Mouse (Mus musculus): Measurements from ENCODE around the gene 4933427D14Rik.

Gene 4933427D14Rik

GRCm38 (mm10) chr11:72207204-72207833, at the start of gene 4933427D14Rik, which contains the start of gene Txndc17:
TSS of gene 4933427D14Rik (minus strand) at chr11:72207459.
TSS of gene Txndc17 (plus strand) at chr11:72207547.
- peak; percentile 91 for DNase-seq (ENCODE audit: low read depth)

- DNase-seq (ENCODE audit: low read depth), result no peak
Observed at GRCm38 (mm10) chr11:72256441-72256840, 49.2 kb upstream of the 4933427D14Rik start.

- DNase-seq (ENCODE audit: low read depth), result no peak
Observed at GRCm38 (mm10) chr11:72255629-72256028, 48.4 kb upstream of the 4933427D14Rik start.

GRCm38 (mm10) chr11:72245196-72245753, 38.0 kb upstream of the 4933427D14Rik start:
- no peak for DNase-seq (ENCODE audit: low read depth)

- DNase-seq (ENCODE audit: low read depth), result no peak
Observed at GRCm38 (mm10) chr11:72240062-72240860, 33.0 kb upstream of the 4933427D14Rik start.

GRCm38 (mm10) chr11:72234013-72234412, 26.8 kb upstream of the 4933427D14Rik start:
- DNase-seq (ENCODE audit: low read depth), result no peak

GRCm38 (mm10) chr11:72232991-72233390, 25.7 kb upstream of the 4933427D14Rik start:
- DNase-seq (ENCODE audit: low read depth), result no peak

DNA sequence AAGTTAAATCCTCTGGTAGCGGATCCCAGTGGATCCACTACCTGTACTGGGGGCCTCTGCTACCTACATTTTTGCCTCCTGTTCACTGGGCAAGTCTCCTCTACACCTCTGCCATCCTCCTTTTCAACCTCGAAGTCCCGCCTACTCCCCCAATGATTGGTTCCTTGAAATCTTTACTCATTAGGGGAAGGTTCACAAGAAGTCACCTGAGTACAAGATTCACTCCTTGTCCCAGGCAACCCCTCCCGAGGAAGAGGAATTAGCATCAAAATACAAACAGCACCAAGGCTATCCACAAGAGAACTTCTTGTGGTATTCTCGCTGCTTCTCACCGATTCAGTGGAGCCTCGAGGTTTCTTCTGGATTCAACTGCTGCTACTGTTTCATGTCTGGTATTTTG, 24.8 kb upstream of the 4933427D14Rik start:
- no peak for DNase-seq (ENCODE audit: low read depth)

DNA sequence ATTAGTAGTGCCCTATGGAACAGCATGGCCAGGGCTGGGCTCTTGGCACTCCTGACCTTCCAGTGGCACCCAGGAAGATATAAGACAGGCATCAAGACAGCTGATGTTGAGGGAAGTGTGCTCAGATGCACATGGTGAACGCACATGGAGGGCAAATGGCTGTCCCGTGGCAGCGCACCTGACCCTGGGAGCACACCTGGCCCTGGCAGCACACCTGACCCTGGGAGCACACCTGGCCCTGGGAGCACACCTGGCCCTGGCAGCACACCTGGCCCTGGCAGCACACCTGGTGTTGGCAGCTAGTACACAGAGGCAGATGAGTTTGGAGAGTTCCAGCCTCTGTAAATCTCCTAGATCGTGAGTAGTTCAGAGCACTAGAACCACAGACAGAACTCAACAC, 21.3 kb upstream of the 4933427D14Rik start:
- DNase-seq (ENCODE audit: low read depth), result no peak

GRCm38 (mm10) chr11:72226901-72227300, 19.6 kb upstream of the 4933427D14Rik start:
- no peak for DNase-seq (ENCODE audit: low read depth)

- no peak for DNase-seq (ENCODE audit: low read depth)
Observed at GRCm38 (mm10) chr11:72226020-72226791, 18.9 kb upstream of the 4933427D14Rik start.

DNA sequence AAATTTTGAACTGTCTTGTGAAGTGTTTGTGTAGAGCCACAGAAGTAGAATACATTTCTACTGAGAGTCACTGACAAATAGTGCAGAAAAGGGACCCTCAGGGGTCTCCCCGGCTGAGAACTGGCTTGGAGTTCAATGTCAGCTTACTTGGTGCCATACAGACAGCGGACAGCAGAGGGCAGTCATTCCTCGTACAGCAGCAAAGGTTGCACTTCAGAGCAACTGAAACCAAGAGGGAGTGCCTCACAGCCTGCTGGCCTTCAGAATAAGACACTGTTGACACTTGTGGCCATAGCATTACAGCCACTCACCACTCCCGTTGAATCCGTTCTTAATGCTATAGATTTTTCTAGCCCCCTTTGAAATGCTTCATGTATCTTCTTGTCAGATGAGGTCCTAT, 17.6 kb upstream of the 4933427D14Rik start:
- peak; percentile 83 for DNase-seq (ENCODE audit: low read depth)

DNA sequence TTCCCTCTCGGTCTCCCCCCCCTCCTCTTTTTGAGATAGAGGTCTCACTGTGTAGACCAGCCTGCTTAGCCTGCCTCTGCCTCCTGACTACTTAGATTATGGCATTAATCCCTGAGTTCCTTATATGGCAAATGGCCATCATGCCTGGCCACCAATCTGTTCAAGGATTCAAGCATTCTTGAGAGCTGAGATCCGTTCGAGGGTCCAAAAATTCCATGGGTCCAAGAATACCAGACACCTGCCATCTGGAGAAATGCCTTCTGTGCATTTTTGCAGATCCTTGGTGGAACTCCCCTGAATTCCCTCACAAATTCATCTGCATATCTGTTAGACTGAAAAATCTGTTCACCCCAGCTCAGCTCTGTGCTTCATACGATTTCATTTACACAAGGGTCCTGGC, 16.2 kb upstream of the 4933427D14Rik start:
- no peak for DNase-seq (ENCODE audit: low read depth)

DNA sequence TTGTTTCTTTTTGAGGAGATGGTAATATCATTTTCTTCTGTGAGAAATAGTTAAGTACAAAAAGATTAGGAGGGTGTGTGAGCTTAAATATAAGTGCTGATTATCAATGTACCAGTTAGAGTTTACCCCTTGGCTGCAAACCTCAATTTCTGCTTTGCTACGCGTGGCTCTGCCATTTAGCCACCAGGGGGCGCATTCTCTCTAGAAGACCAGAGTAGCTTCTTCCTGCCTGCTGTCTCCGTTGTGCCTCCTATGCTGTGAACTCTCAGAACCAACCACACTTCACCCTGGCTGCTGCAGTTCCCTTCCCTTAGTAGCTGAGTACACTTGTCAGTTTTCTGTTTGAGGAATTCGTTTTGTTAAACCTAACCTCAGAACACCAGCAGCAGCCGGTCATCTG, 14.0 kb upstream of the 4933427D14Rik start:
- DNase-seq (ENCODE audit: low read depth), result peak; percentile 91

- no peak for DNase-seq (ENCODE audit: low read depth)
Observed at GRCm38 (mm10) chr11:72217116-72217515, 9.9 kb upstream of the 4933427D14Rik start.

- peak; percentile 89 for DNase-seq (ENCODE audit: low read depth)
Observed at GRCm38 (mm10) chr11:72215410-72215797, 8.1 kb upstream of the 4933427D14Rik start, which contains the start of gene Med31. TSS of gene Med31 (minus strand) at chr11:72215592.

- DNase-seq (ENCODE audit: low read depth), result peak; percentile 98
Observed at GRCm38 (mm10) chr11:72214591-72215409, 7.5 kb upstream of the 4933427D14Rik start.

DNA sequence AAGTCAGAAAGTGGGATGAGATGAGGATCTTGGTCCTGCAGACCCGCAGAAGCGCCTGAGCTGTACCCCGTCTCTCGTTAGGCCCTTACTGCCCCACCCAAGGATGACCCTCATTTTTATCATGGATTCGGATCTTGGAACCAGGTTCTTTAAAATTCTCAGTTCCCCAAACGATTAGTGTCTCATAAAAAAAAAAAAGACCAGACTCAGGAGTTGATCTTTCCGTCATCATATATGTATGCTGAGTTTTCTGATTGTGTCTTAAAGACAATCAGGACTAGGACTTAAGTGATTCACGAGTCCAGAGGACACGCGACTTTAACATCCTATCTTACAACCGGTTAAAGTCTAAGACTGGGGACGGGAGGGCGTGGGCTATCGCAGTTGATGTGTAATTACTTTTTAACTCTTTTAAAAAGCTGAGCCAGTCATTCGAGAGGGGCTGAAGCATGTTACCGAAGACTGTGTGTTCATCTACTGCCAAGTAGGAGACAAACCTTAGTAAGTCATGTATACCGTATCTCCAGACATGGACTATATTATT, 647 bp upstream of the 4933427D14Rik start:
- peak; percentile 32 for DNase-seq (ENCODE audit: low read depth)

GRCm38 (mm10) chr11:72206341-72207203, 687 bp downstream of the 4933427D14Rik start, which contains the start of gene Gm43951:
TSS of gene Gm43951 (minus strand) at chr11:72206840.
- peak; percentile 40 for DNase-seq (ENCODE audit: low read depth)

DNA sequence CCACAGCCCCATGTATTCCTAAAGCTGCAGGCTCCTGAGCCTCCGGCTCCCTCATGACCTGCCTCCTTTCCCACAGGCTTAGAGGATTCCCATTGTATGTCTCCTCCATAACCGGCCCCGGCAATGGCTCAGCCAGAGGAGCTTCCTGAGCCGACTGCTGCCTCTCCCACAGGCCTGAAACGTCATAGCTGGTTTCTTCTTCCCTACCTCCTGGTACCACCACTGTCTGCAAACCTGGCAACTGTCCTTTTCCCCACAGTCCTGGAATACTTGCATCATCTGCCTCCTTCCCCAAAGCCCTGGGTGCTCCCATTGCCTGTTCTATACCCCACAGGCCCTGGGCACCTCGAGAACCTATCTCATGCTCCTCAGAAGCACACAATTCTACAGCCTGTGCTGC, 2.0 kb downstream of the 4933427D14Rik start:
- DNase-seq (ENCODE audit: low read depth), result no peak

Data from induced T-regulatory cell, adult 2 months (primary cell).